Mouse (Mus musculus): ENCODE results near the gene Zmpste24. TPM values are rescaled to one million over a fixed set of nuclear protein-coding genes. Genes with fewer than 3 reads are reported as not detected.

The Zmpste24 gene
- 38.8 and 42.9 TPM in 2 replicates for polyA plus RNA-seq (2015; fragmentation: Nextera tagmentation; extraction: Ambion mirVana)

DNA sequence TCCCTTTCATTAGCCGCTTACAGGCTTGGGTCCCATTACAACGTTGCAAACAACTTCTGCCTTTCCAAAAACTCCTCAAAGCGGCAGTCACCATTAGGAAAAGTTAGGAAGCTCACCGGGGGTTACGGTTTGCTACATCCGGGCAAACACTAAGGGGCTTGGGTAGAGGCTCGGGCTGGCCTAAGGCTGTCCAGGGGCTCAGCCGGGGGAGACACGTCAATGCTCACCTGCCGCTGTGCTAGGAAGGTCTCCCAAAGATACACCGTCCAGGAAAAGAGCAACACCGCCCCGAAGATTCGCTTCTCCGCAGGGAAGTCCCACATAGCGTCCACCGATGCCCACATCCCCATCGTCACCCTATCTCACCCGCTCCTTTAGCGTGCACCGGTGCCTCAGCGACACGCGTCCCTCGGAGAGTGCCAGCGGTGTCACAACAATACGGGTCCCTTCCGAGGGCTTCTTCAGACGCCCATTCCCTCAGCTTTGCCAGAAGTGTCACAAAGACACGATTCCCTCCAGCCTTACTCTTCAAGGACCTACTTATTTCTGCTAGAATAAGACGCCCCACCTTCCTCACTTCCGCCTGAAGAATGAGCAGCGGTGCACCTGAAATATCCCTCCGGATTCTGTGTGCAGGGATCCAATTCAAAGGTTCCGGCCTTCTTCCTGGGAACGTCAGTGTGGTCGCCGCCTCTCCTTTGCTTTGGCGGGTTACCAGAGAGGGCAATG is at the start of gene Zmpste24:
Gene Zmpste24, minus strand, starts transcription at position 592 of the 729 bp plus-strand sequence.
- Histone ChIP-seq H3K27ac (peak within 1 kb of the TSS; percentile 77), H3K9ac (ENCODE audit: low read depth, low read length) (peak within 1 kb of the TSS; percentile 71), H3K9me3 (replicated peaks; ENCODE audit: low read length) (no peaks in the 10 kb centered on the region), H3K4me3 (replicated peaks; ENCODE audit: low read depth, low read length) (peak within 1 kb of the TSS; percentile 85), H3K27me3 (ENCODE audit: insufficient read depth, low read length) (no peaks in the 10 kb centered on the region), H3K4me1 (replicated peaks; ENCODE audit: insufficient read depth, low read length) (0 out of 2 replicates have a peak, but pooled peaks cover 3% of the 10 kb centered on the region), H3K36me3 (ENCODE audit: insufficient read depth, low read length) (peaks cover 14% of the 10 kb centered on the region; the same call in 1 of the 2 replicates), H3K4me2 (ENCODE audit: low read length) (peak within 1 kb of the TSS; percentile 68)
- DNase-seq (ENCODE audit: low spot score), result peak; percentile 96
- under 1% methylated on average over 39 of the region's 39 CpGs for WGBS
- ATAC-seq (replicated peaks; ENCODE audit: low FRiP score, low read depth), result peak; percentile 90
- TF ChIP-seq CTCF (IDR thresholded peaks at IDR 0.05; ENCODE audit: low read depth), result no peak

DNA sequence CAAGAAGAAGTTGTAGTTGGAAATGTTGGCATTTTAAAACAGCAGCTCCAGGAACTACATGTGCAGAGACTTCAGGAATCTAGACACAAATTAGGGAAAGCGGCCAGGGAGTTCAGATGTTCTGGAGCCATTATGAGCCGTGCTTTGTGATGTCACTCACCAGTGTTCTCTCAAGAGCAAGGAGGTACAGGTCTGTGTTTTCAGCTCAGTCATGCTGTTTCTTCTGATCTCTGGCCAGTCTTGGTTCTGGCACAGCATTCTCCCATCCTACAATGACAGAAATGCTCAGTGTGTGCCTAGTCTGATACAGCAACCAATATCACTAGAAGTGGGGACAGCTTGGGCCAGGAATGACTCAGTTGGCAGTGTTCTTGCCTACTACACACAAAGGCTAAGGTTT is 11.1 kb upstream of the Zmpste24 start, which contains the start of gene Tmco2:
Gene Tmco2, minus strand, starts transcription at position 101 of the 400 bp plus-strand sequence.
- Histone ChIP-seq H3K9me3 (replicated peaks; ENCODE audit: low read length) (no peaks in the 10 kb centered on the region), H3K4me3 (replicated peaks; ENCODE audit: low read depth, low read length) (no peak within 1 kb of the TSS), H3K27me3 (ENCODE audit: insufficient read depth, low read length) (no peaks in the 10 kb centered on the region), H3K27ac (no peak within 1 kb of the TSS), H3K4me2 (ENCODE audit: low read length) (no peak within 1 kb of the TSS), H3K36me3 (ENCODE audit: insufficient read depth, low read length) (no peaks in the 10 kb centered on the region), H3K4me1 (replicated peaks; ENCODE audit: insufficient read depth, low read length) (no peaks in the 10 kb centered on the region), H3K9ac (ENCODE audit: low read depth, low read length) (no peak within 1 kb of the TSS)
- WGBS, result 95% methylated on average over 2 of the region's 2 CpGs
- ATAC-seq (replicated peaks; ENCODE audit: low FRiP score, low read depth) (no peak), DNase-seq (ENCODE audit: low spot score) (no peak)
- no peak for TF ChIP-seq CTCF (IDR thresholded peaks at IDR 0.05; ENCODE audit: low read depth)

DNA sequence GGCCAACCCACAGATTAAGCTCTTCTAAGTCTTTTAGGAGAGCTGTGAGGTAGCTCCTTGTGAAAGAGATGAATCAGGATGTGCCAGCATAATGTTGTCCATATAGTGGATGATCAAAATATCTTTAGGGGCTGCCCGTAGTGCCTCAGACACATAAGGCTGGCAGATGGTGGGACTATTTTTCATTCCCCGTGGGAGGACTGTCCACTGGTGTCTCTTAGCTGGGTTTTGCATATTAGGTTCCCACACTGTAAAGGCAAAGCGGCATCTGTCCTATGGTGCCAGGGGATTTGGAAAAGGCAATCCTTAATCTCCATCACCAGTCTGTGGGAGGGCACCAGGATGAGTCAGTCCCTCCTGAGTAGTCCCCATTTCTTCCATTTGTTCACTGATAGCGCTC is 5.3 kb upstream of the Zmpste24 start:
- no peak for TF ChIP-seq CTCF (IDR thresholded peaks at IDR 0.05; ENCODE audit: low read depth)
- H3K27me3 ChIP-seq (ENCODE audit: insufficient read depth, low read length), result no peaks in the 10 kb centered on the region
- no peak overlapping the region for H3K27ac ChIP-seq
- no peak for ATAC-seq (replicated peaks; ENCODE audit: low FRiP score, low read depth)
- no peak for DNase-seq (ENCODE audit: low spot score)
- H3K9me3 ChIP-seq (replicated peaks; ENCODE audit: low read length), result no peaks in the 10 kb centered on the region
- no peaks in the 10 kb centered on the region for H3K4me1 ChIP-seq (replicated peaks; ENCODE audit: insufficient read depth, low read length)
- WGBS, result 84% methylated on average over 4 of the region's 4 CpGs
- no peak overlapping the region for H3K4me3 ChIP-seq (replicated peaks; ENCODE audit: low read depth, low read length)
- H3K9ac ChIP-seq (ENCODE audit: low read depth, low read length), result no peak overlapping the region
- no peak overlapping the region for H3K4me2 ChIP-seq (ENCODE audit: low read length)
- H3K36me3 ChIP-seq (ENCODE audit: insufficient read depth, low read length), result no peaks in the 10 kb centered on the region

DNA sequence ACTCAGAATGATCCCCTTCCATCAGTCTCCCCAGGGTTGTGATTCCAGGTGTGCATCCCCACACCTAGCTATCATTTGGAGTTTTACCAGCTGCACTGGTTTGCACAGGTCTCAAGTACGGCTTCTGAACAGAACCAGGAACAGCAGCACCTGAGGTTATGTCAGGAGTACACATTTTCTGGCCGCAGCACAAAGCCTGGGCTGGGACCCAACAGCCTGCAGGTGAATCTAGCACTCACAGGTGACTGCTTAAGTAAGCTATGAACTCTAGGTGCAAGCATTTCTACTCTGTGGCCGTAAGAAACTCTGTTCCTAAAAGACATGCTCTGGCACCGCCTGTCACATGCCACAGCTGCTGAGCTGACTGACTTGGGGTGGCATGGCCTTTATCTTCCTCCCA is 7.8 kb downstream of the Zmpste24 start:
- H3K4me3 ChIP-seq (replicated peaks; ENCODE audit: low read depth, low read length), result no peak overlapping the region
- no peak for ATAC-seq (replicated peaks; ENCODE audit: low FRiP score, low read depth)
- no peaks in the 10 kb centered on the region for H3K9me3 ChIP-seq (replicated peaks; ENCODE audit: low read length)
- no peak overlapping the region for H3K27ac ChIP-seq
- H3K4me1 ChIP-seq (replicated peaks; ENCODE audit: insufficient read depth, low read length), result no peaks in the 10 kb centered on the region
- H3K27me3 ChIP-seq (ENCODE audit: insufficient read depth, low read length), result no peaks in the 10 kb centered on the region
- no peak for TF ChIP-seq CTCF (IDR thresholded peaks at IDR 0.05; ENCODE audit: low read depth)
- H3K9ac ChIP-seq (ENCODE audit: low read depth, low read length), result no peak overlapping the region
- H3K4me2 ChIP-seq (ENCODE audit: low read length), result no peak overlapping the region
- WGBS, result 82% methylated on average over 4 of the region's 4 CpGs
- H3K36me3 ChIP-seq (ENCODE audit: insufficient read depth, low read length), result peaks cover 35% of the 10 kb centered on the region
- no peak for DNase-seq (ENCODE audit: low spot score)

DNA sequence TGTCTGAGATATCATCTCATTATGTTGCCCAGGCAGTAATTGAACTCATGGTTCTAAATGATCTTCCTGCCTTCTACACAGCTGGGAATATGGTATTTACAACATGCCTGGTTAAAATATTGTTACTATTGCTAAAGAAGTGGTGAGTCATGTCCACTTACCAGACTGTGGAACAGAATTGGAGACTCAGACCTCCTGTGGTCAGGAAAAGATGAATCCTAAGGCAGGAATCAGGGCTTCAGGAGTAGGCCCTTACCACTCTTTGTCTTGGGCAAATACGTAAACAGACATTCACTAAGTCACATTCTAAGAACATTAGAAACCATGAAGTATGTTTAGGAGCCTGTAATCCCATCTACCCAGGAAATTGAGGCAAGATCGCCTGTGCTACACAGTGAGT is 9.3 kb downstream of the Zmpste24 start:
- Histone ChIP-seq H3K4me2 (ENCODE audit: low read length) (no peak overlapping the region), H3K27me3 (ENCODE audit: insufficient read depth, low read length) (no peaks in the 10 kb centered on the region), H3K9me3 (replicated peaks; ENCODE audit: low read length) (no peaks in the 10 kb centered on the region), H3K4me3 (replicated peaks; ENCODE audit: low read depth, low read length) (no peak overlapping the region), H3K36me3 (ENCODE audit: insufficient read depth, low read length) (peaks cover 33% of the 10 kb centered on the region), H3K9ac (ENCODE audit: low read depth, low read length) (no peak overlapping the region), H3K27ac (no peak overlapping the region), H3K4me1 (replicated peaks; ENCODE audit: insufficient read depth, low read length) (no peaks in the 10 kb centered on the region)
- ATAC-seq (replicated peaks; ENCODE audit: low FRiP score, low read depth), result no peak
- DNase-seq (ENCODE audit: low spot score), result no peak
- TF ChIP-seq CTCF (IDR thresholded peaks at IDR 0.05; ENCODE audit: low read depth), result no peak
- 97% methylated on average over 2 of the region's 2 CpGs for WGBS

DNA sequence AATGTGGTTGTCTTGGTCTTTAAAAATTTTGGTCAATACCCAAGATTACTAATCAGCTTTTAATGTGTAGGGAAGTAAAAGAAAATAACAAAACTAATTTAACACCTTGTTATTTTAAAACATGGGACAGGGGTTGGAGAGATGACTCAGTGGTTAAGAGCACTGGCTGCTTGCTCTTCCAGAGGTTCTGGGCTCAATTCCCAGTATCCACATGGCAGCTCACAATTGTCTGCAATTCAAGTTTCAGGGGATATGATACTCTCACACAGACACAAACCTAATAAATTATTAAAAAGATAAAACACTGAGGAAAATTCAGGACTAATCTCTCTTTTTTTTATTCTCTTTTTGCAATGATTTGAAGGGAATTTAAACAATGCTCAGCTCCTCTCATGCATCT is 13.5 kb downstream of the Zmpste24 start:
- no peaks in the 10 kb centered on the region for H3K9me3 ChIP-seq (replicated peaks; ENCODE audit: low read length)
- H3K27ac ChIP-seq, result no peak overlapping the region
- ATAC-seq (replicated peaks; ENCODE audit: low FRiP score, low read depth) (no peak), DNase-seq (ENCODE audit: low spot score) (no peak)
- no peak overlapping the region for H3K9ac ChIP-seq (ENCODE audit: low read depth, low read length)
- no peak overlapping the region for H3K4me2 ChIP-seq (ENCODE audit: low read length)
- peaks cover 39% of the 10 kb centered on the region for H3K36me3 ChIP-seq (ENCODE audit: insufficient read depth, low read length)
- no peaks in the 10 kb centered on the region for H3K27me3 ChIP-seq (ENCODE audit: insufficient read depth, low read length)
- H3K4me3 ChIP-seq (replicated peaks; ENCODE audit: low read depth, low read length), result no peak overlapping the region
- no peaks in the 10 kb centered on the region for H3K4me1 ChIP-seq (replicated peaks; ENCODE audit: insufficient read depth, low read length)
- no peak for TF ChIP-seq CTCF (IDR thresholded peaks at IDR 0.05; ENCODE audit: low read depth)

All from kidney, postnatal 0 days (tissue).